Mouse (Mus musculus): ENCODE measurements at regions not wholly inside any gene's neighbourhood (a gene's known extent, or its start where the extent isn't known, plus 50 kb on each side); places are given as distances from the start of the nearest gene placed in this dataset.

DNA sequence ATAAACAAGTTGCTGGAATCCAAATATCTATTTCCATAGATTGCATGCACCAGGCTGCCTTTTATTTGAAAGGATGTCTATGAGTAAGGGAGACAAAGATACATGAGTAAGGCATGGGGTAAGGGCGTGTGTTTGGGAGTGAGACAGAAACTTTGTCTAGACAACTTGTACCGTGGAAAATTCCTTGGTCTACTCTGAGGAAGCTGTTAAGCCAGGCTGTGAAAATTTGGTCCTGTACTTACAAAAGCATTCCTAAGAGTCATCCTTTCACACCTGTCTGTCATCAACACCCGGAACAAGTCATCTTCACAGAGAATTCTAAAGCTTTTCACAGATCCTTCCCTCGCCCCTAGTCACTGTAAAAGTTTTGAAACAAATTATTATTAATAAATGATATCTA is 193.1 kb upstream of the Cdh6 start:
- no peak for ATAC-seq (ENCODE audit: low FRiP score)
- H3K36me3 ChIP-seq (replicated peaks) = no peaks in the 10 kb centered on the region
- H3K4me1 ChIP-seq = no peaks in the 10 kb centered on the region
- 87% methylated on average over 4 of the region's 4 CpGs for WGBS
- no peak overlapping the region for H3K4me2 ChIP-seq
- H3K4me3 ChIP-seq (replicated peaks) = no peak overlapping the region
- H3K9ac ChIP-seq = no peak overlapping the region
- no peak overlapping the region for H3K27ac ChIP-seq
- H3K27me3 ChIP-seq = no peaks in the 10 kb centered on the region
- H3K9me3 ChIP-seq = no peaks in the 10 kb centered on the region

DNA sequence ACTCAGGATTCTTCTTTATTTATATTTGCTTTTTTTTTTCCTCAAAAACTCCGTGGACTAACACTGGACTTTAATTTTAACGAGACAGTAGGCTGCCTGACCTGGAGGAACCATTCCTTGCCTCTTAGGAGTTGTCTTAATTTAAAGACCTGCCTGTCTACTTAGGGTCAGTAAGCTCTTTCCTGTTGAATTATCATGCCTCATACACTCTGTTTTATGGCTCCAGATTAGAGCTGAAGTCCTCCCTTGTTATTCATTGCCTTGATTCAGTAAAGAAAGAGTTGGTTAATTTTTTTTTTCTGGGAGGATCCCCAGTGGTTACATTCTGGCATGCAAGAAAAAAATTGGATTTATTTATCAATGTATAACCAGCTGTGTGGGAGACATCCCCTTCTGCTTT is 187.3 kb upstream of the Cdh6 start:
- no peak overlapping the region for H3K4me3 ChIP-seq (replicated peaks)
- H3K4me2 ChIP-seq = no peak overlapping the region
- H3K9me3 ChIP-seq = no peaks in the 10 kb centered on the region
- no peaks in the 10 kb centered on the region for H3K27me3 ChIP-seq
- WGBS = 52% methylated on average over 2 of the region's 2 CpGs
- no peaks in the 10 kb centered on the region for H3K4me1 ChIP-seq
- ATAC-seq (ENCODE audit: low FRiP score) = no peak
- no peak overlapping the region for H3K27ac ChIP-seq
- no peaks in the 10 kb centered on the region for H3K36me3 ChIP-seq (replicated peaks)
- no peak overlapping the region for H3K9ac ChIP-seq

DNA sequence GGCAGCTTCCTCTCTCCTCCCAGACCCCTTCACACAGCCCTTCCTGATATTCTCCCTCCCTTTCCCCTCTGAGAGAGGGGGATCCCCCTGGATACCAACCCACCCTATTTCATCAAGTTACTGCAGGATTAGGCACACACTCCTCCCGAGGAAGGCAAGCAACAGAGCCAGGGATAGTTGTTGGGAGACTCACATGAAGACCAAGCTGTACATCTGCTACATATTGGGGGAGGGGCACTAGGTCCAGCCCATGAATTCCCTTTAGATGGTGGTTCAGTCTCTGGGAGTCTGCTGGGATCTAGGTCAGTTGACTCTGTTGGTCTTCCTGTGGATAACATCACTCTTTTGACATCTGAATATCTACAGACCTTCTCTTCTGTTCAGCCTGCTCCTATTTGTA is 185.6 kb upstream of the Cdh6 start:
- Histone ChIP-seq H3K36me3 (replicated peaks) (no peaks in the 10 kb centered on the region), H3K27ac (no peak overlapping the region), H3K4me3 (replicated peaks) (no peak overlapping the region), H3K27me3 (no peaks in the 10 kb centered on the region), H3K4me1 (no peaks in the 10 kb centered on the region), H3K9me3 (no peaks in the 10 kb centered on the region), H3K4me2 (no peak overlapping the region), H3K9ac (no peak overlapping the region)
- 62% methylated on average over 1 of the region's 1 CpGs for WGBS
- no peak for ATAC-seq (ENCODE audit: low FRiP score)

GRCm38 (mm10) chr15:13350321-13350720 is 176.8 kb upstream of the Cdh6 start:
- Histone ChIP-seq H3K9me3 (no peaks in the 10 kb centered on the region), H3K27me3 (no peaks in the 10 kb centered on the region), H3K4me2 (no peak overlapping the region), H3K27ac (no peak overlapping the region), H3K4me1 (no peaks in the 10 kb centered on the region), H3K9ac (no peak overlapping the region), H3K36me3 (replicated peaks) (no peaks in the 10 kb centered on the region), H3K4me3 (replicated peaks) (no peak overlapping the region)
- WGBS = 83% methylated on average over 3 of the region's 3 CpGs
- ATAC-seq (ENCODE audit: low FRiP score) = no peak

GRCm38 (mm10) chr15:13336392-13336791 is 162.9 kb upstream of the Cdh6 start:
- Histone ChIP-seq H3K4me2 (no peak overlapping the region), H3K27ac (no peak overlapping the region), H3K9ac (no peak overlapping the region), H3K9me3 (no peaks in the 10 kb centered on the region), H3K36me3 (replicated peaks) (no peaks in the 10 kb centered on the region), H3K4me3 (replicated peaks) (no peak overlapping the region), H3K27me3 (no peaks in the 10 kb centered on the region), H3K4me1 (no peaks in the 10 kb centered on the region)
- ATAC-seq (ENCODE audit: low FRiP score) = no peak
- WGBS = 97% methylated on average over 1 of the region's 1 CpGs

DNA sequence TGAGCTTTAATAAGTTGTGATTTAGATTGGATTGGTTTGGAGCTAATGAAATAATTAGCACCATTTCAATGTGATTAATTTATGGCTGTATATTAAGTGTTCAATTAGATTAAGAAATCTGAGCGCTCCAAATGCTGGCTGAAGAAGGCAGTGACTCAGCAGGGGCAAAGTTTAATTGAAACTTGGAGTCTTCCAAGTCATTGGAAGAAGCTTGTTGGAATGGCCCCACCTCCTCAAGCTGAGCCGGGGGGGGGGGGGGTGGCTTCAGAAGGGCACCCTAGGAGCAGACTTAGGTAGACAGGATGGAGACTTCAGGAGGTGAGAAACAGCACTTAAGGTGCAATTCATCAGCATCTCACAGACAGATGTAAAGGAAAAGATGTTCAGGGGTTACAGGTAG is 151.0 kb upstream of the Cdh6 start:
- no peak overlapping the region for H3K4me3 ChIP-seq (replicated peaks)
- no peaks in the 10 kb centered on the region for H3K36me3 ChIP-seq (replicated peaks)
- no peak for ATAC-seq (ENCODE audit: low FRiP score)
- H3K9me3 ChIP-seq = no peaks in the 10 kb centered on the region
- H3K4me1 ChIP-seq = peaks cover 10% of the 10 kb centered on the region
- H3K4me2 ChIP-seq = no peak overlapping the region
- WGBS = 43% methylated on average over 2 of the region's 2 CpGs
- H3K27me3 ChIP-seq = no peaks in the 10 kb centered on the region
- H3K9ac ChIP-seq = no peak overlapping the region
- H3K27ac ChIP-seq = no peak overlapping the region

DNA sequence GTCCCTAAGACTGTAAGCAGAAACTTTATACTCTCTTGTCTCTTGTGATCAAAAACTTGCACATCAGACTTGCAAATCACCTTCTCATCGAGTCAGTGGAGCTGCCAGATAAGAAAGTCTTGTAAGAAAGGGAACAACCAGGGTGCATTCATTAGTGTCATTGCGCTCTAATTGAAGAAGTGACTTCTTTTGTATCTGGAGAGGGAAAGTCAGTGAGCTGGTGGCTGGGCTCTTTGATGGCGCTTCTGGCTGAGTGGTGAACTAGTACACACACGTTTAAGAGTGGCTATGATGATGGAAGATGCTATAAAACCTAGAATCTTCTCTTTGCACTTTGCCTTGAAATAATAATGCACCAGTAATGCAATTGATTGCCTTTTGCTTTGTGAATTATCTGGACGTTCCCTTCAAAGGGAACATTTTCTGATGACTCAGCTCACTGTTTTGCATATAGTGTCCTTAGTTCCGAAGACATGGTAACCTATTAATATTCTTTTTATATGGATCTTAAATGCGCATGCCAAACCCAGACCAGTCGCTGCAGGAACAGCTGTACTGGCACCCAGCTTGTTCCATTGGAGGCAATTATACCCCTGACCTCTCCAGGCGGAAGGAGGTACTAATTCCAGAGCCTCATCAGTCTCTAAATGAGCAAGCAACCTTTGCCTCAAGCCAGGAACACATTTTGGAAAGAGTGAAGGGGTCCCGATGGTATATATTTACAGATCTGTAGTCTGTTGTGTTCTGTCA is 147.3 kb upstream of the Cdh6 start:
- Histone ChIP-seq H3K36me3 (replicated peaks) (no peaks in the 10 kb centered on the region), H3K27ac (no peak overlapping the region), H3K4me3 (replicated peaks) (no peak overlapping the region), H3K27me3 (no peaks in the 10 kb centered on the region), H3K4me1 (peaks cover 10% of the 10 kb centered on the region), H3K9me3 (no peaks in the 10 kb centered on the region), H3K4me2 (no peak overlapping the region), H3K9ac (no peak overlapping the region)
- no peak; the same call in 1 of the 2 replicates for ATAC-seq (ENCODE audit: low FRiP score)
- 43% methylated on average over 10 of the region's 10 CpGs for WGBS

GRCm38 (mm10) chr15:13304562-13304961 is 131.1 kb upstream of the Cdh6 start:
- no peak for ATAC-seq (ENCODE audit: low FRiP score)
- H3K36me3 ChIP-seq (replicated peaks) = no peaks in the 10 kb centered on the region
- no peaks in the 10 kb centered on the region for H3K9me3 ChIP-seq
- 84% methylated on average over 6 of the region's 6 CpGs for WGBS
- H3K27me3 ChIP-seq = no peaks in the 10 kb centered on the region
- no peak overlapping the region for H3K9ac ChIP-seq
- H3K4me2 ChIP-seq = no peak overlapping the region
- H3K4me1 ChIP-seq = no peaks in the 10 kb centered on the region
- H3K4me3 ChIP-seq (replicated peaks) = no peak overlapping the region
- no peak overlapping the region for H3K27ac ChIP-seq

GRCm38 (mm10) chr15:13303456-13303855 is 130.0 kb upstream of the Cdh6 start:
- Histone ChIP-seq H3K9ac (no peak overlapping the region), H3K4me3 (replicated peaks) (no peak overlapping the region), H3K27me3 (no peaks in the 10 kb centered on the region), H3K36me3 (replicated peaks) (no peaks in the 10 kb centered on the region), H3K9me3 (no peaks in the 10 kb centered on the region), H3K4me1 (no peaks in the 10 kb centered on the region), H3K27ac (no peak overlapping the region), H3K4me2 (no peak overlapping the region)
- no peak for ATAC-seq (ENCODE audit: low FRiP score)
- 87% methylated on average over 7 of the region's 7 CpGs for WGBS

DNA sequence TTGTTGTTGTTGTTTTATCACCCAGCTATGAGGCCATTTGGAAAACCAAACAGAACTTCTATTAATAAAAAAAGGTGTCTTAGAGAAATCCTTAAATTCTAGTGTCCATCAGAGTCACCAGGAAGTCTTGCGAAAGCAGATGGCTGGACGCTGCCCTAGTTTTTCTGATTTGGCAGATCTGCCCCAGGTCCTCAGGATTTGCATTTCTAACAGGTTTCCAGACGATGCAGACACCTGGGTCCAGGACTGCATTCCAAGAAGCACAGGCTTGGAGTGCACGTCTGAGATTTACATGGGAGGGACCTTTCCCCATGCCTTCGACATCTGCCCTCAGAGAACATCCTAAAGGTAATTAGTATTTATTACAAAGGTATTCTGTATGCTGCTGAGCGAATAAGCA is 129.2 kb upstream of the Cdh6 start:
- Histone ChIP-seq H3K9me3 (no peaks in the 10 kb centered on the region), H3K27ac (no peak overlapping the region), H3K4me2 (no peak overlapping the region), H3K36me3 (replicated peaks) (no peaks in the 10 kb centered on the region), H3K4me3 (replicated peaks) (no peak overlapping the region), H3K4me1 (no peaks in the 10 kb centered on the region), H3K9ac (no peak overlapping the region), H3K27me3 (no peaks in the 10 kb centered on the region)
- 85% methylated on average over 6 of the region's 6 CpGs for WGBS
- no peak for ATAC-seq (ENCODE audit: low FRiP score)

DNA sequence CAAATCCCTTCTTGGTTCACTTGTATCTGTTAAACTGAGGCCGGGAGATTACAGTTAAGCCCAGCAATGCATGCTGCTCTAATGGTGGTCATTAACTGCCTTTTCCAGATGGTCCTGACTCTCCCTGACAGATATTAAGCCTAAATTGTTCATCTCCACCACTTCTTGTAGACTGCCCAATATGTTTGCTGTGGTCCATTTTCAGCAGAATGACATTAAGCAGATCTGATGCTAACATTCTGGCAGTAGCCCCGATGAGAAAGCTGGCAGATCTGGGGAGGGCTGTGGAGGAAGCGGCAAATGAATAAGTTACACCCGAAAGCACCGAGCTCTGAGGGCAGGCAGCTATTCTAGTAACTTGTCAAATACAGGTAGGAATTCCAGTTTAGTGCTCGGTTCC is 123.5 kb upstream of the Cdh6 start:
- 72% methylated on average over 6 of the region's 6 CpGs for WGBS
- Histone ChIP-seq H3K4me3 (replicated peaks) (no peak overlapping the region), H3K4me2 (no peak overlapping the region), H3K4me1 (no peaks in the 10 kb centered on the region), H3K27ac (no peak overlapping the region), H3K27me3 (no peaks in the 10 kb centered on the region), H3K36me3 (replicated peaks) (no peaks in the 10 kb centered on the region), H3K9ac (no peak overlapping the region), H3K9me3 (no peaks in the 10 kb centered on the region)
- ATAC-seq (ENCODE audit: low FRiP score) = no peak

DNA sequence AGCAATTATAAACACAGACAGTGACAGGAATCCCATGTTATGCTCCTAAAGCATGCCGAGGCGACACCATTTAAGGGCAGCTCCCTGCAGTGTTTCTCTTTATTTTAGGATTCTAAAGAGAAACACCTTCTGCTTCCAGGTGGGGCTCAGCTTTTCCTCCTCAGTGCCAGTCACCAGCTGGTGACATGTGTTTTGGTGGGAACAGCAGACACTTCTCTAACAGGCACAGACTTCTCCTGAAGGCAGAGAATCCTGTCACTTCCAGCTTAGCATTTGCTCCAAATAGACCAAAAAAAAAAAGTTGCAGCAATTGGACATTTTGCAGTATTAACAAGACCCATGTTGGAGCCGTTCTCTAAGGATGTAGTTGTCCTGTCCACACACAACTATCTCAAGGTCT is 115.6 kb upstream of the Cdh6 start:
- peaks cover 4% of the 10 kb centered on the region; the same call in 1 of the 2 replicates for H3K27me3 ChIP-seq
- no peaks in the 10 kb centered on the region for H3K9me3 ChIP-seq
- H3K27ac ChIP-seq = no peak overlapping the region
- no peak overlapping the region for H3K9ac ChIP-seq
- no peak for ATAC-seq (ENCODE audit: low FRiP score)
- peaks cover 2% of the 10 kb centered on the region; the same call in 1 of the 2 replicates for H3K4me1 ChIP-seq
- no peaks in the 10 kb centered on the region for H3K36me3 ChIP-seq (replicated peaks)
- no peak overlapping the region for H3K4me2 ChIP-seq
- H3K4me3 ChIP-seq (replicated peaks) = no peak overlapping the region
- WGBS = 71% methylated on average over 3 of the region's 3 CpGs

- peak; percentile 70; the same call in 1 of the 2 replicates for ATAC-seq (ENCODE audit: low FRiP score)
- H3K4me2 ChIP-seq = peak overlapping the region; percentile 39
- H3K4me3 ChIP-seq (replicated peaks) = no peak overlapping the region; the same call in 1 of the 2 replicates
- 20% methylated on average over 11 of the region's 11 CpGs for WGBS
- H3K9me3 ChIP-seq = no peaks in the 10 kb centered on the region
- H3K36me3 ChIP-seq (replicated peaks) = no peaks in the 10 kb centered on the region
- no peak overlapping the region for H3K27ac ChIP-seq
- peaks cover 2% of the 10 kb centered on the region; the same call in 1 of the 2 replicates for H3K4me1 ChIP-seq
- H3K27me3 ChIP-seq = peaks cover 4% of the 10 kb centered on the region; the same call in 1 of the 2 replicates
- H3K9ac ChIP-seq = no peak overlapping the region
Measured at GRCm38 (mm10) chr15:13287878-13288277, 114.4 kb upstream of the Cdh6 start.

All from forebrain, embryonic 12.5 days (tissue).